Mouse (Mus musculus): Measurements from ENCODE around the gene Fam241a. TPM values are rescaled to one million over a fixed set of nuclear protein-coding genes. Genes with fewer than 3 reads are reported as not detected.

Gene Fam241a
- total RNA-seq (2014; rRNA removed) (4.5 and 6.1 TPM in 2 replicates), polyA plus RNA-seq (2015; fragmentation: Nextera tagmentation; extraction: Ambion mirVana) (6.0 and 6.5 TPM in 2 replicates)

GRCm38 (mm10) chr3:127895792-127896541, at the start of gene Fam241a:
Fam241a (minus strand) TSS chr3:127896324.
- H3K9ac ChIP-seq (replicated peaks; ENCODE audit: low read length), result peak within 1 kb of the TSS; percentile 63
- peak within 1 kb of the TSS; percentile 73 for H3K4me2 ChIP-seq (ENCODE audit: low read depth, low read length)
- no peaks in the 10 kb centered on the region for H3K4me1 ChIP-seq (ENCODE audit: insufficient read depth, low read length)
- TF ChIP-seq CTCF (IDR thresholded peaks at IDR 0.05; ENCODE audit: low read depth), result no peak
- ATAC-seq (peak; percentile 97), DNase-seq (ENCODE audit: low spot score) (peak; percentile 85)
- WGBS, result under 1% methylated on average over 87 of the region's 94 CpGs
- peak within 1 kb of the TSS; percentile 92 for H3K4me3 ChIP-seq (ENCODE audit: low read length)
- no peaks in the 10 kb centered on the region for H3K36me3 ChIP-seq (ENCODE audit: insufficient read depth, low read length)
- no peak within 1 kb of the TSS; the same call in 1 of the 2 replicates for H3K27ac ChIP-seq
- no peaks in the 10 kb centered on the region for H3K9me3 ChIP-seq (ENCODE audit: low read length)
- H3K27me3 ChIP-seq (ENCODE audit: insufficient read depth, low read length), result no peaks in the 10 kb centered on the region

- Histone ChIP-seq H3K4me1 (ENCODE audit: insufficient read depth, low read length) (no peaks in the 10 kb centered on the region), H3K27ac (no peak overlapping the region), H3K9ac (replicated peaks; ENCODE audit: low read length) (no peak overlapping the region), H3K4me2 (ENCODE audit: low read depth, low read length) (no peak overlapping the region), H3K9me3 (ENCODE audit: low read length) (no peaks in the 10 kb centered on the region), H3K4me3 (ENCODE audit: low read length) (no peak overlapping the region), H3K36me3 (ENCODE audit: insufficient read depth, low read length) (no peaks in the 10 kb centered on the region), H3K27me3 (ENCODE audit: insufficient read depth, low read length) (no peaks in the 10 kb centered on the region)
- ATAC-seq (no peak), DNase-seq (ENCODE audit: low spot score) (no peak)
- 91% methylated on average over 11 of the region's 11 CpGs for WGBS
- TF ChIP-seq CTCF (IDR thresholded peaks at IDR 0.05; ENCODE audit: low read depth), result no peak
These were observed 36.3 kb upstream of the Fam241a start for GRCm38 (mm10) chr3:127932453-127932852.

GRCm38 (mm10) chr3:127930326-127931012, 34.3 kb upstream of the Fam241a start:
- 91% methylated on average over 9 of the region's 9 CpGs for WGBS
- no peaks in the 10 kb centered on the region for H3K4me1 ChIP-seq (ENCODE audit: insufficient read depth, low read length)
- TF ChIP-seq CTCF (IDR thresholded peaks at IDR 0.05; ENCODE audit: low read depth), result no peak

GRCm38 (mm10) chr3:127929921-127930320, 33.8 kb upstream of the Fam241a start:
- Histone ChIP-seq H3K9me3 (ENCODE audit: low read length) (no peaks in the 10 kb centered on the region), H3K27me3 (ENCODE audit: insufficient read depth, low read length) (no peaks in the 10 kb centered on the region), H3K4me1 (ENCODE audit: insufficient read depth, low read length) (no peaks in the 10 kb centered on the region), H3K4me2 (ENCODE audit: low read depth, low read length) (no peak overlapping the region), H3K27ac (no peak overlapping the region), H3K36me3 (ENCODE audit: insufficient read depth, low read length) (no peaks in the 10 kb centered on the region), H3K4me3 (ENCODE audit: low read length) (no peak overlapping the region), H3K9ac (replicated peaks; ENCODE audit: low read length) (no peak overlapping the region)
- no peak for TF ChIP-seq CTCF (IDR thresholded peaks at IDR 0.05; ENCODE audit: low read depth)
- DNase-seq (ENCODE audit: low spot score) (no peak), ATAC-seq (no peak)
- 83% methylated on average over 9 of the region's 9 CpGs for WGBS

More at GRCm38 (mm10) chr3:127930326-127931012, 34.3 kb upstream of the Fam241a start:
- Histone ChIP-seq H3K4me2 (ENCODE audit: low read depth, low read length) (no peak overlapping the region), H3K9ac (replicated peaks; ENCODE audit: low read length) (no peak overlapping the region), H3K27ac (no peak overlapping the region), H3K36me3 (ENCODE audit: insufficient read depth, low read length) (no peaks in the 10 kb centered on the region), H3K27me3 (ENCODE audit: insufficient read depth, low read length) (no peaks in the 10 kb centered on the region), H3K9me3 (ENCODE audit: low read length) (no peaks in the 10 kb centered on the region), H3K4me3 (ENCODE audit: low read length) (no peak overlapping the region)
- no peak for DNase-seq (ENCODE audit: low spot score)
- no peak for ATAC-seq

- Histone ChIP-seq H3K27ac (no peak overlapping the region), H3K9me3 (ENCODE audit: low read length) (no peaks in the 10 kb centered on the region), H3K9ac (replicated peaks; ENCODE audit: low read length) (no peak overlapping the region), H3K27me3 (ENCODE audit: insufficient read depth, low read length) (no peaks in the 10 kb centered on the region), H3K4me3 (ENCODE audit: low read length) (no peak overlapping the region), H3K4me1 (ENCODE audit: insufficient read depth, low read length) (no peaks in the 10 kb centered on the region), H3K36me3 (ENCODE audit: insufficient read depth, low read length) (no peaks in the 10 kb centered on the region), H3K4me2 (ENCODE audit: low read depth, low read length) (no peak overlapping the region)
- no peak for ATAC-seq
- 69% methylated on average over 9 of the region's 9 CpGs for WGBS
- DNase-seq (ENCODE audit: low spot score), result no peak
- TF ChIP-seq CTCF (IDR thresholded peaks at IDR 0.05; ENCODE audit: low read depth), result no peak
These were observed 30.6 kb upstream of the Fam241a start for GRCm38 (mm10) chr3:127926635-127927183.

GRCm38 (mm10) chr3:127924464-127924863, 28.3 kb upstream of the Fam241a start:
- Histone ChIP-seq H3K4me2 (ENCODE audit: low read depth, low read length) (no peak overlapping the region), H3K27me3 (ENCODE audit: insufficient read depth, low read length) (no peaks in the 10 kb centered on the region), H3K9ac (replicated peaks; ENCODE audit: low read length) (no peak overlapping the region), H3K9me3 (ENCODE audit: low read length) (no peaks in the 10 kb centered on the region), H3K4me1 (ENCODE audit: insufficient read depth, low read length) (no peaks in the 10 kb centered on the region), H3K27ac (no peak overlapping the region), H3K4me3 (ENCODE audit: low read length) (no peak overlapping the region), H3K36me3 (ENCODE audit: insufficient read depth, low read length) (no peaks in the 10 kb centered on the region)
- WGBS, result 84% methylated on average over 2 of the region's 2 CpGs
- no peak for ATAC-seq
- DNase-seq (ENCODE audit: low spot score), result no peak
- TF ChIP-seq CTCF (IDR thresholded peaks at IDR 0.05; ENCODE audit: low read depth), result no peak
